Mouse (Mus musculus): ENCODE data around the gene Eif4a2.
"Not testable (repeated sequence)": the region's sequence is repeated elsewhere in the genome, so short reads cannot be mapped to it uniquely, and the experiment has no call there.

The Eif4a2 gene

GRCm38 (mm10) chr16:23107231-23107942, at the start of gene Eif4a2:
Eif4a2 (plus strand) TSS chr16:23107444.
- DNase-seq (ENCODE audit: low spot score in 2 of 2), result peak; percentile 91

GRCm38 (mm10) chr16:23057668-23058447, 49.4 kb upstream of the Eif4a2 start, which contains the start of gene Kng1:
Kng1 (plus strand) TSS chr16:23057865.
- not testable (repeated sequence) for DNase-seq (ENCODE audit: low spot score in 2 of 2)

GRCm38 (mm10) chr16:23059630-23060029, 47.6 kb upstream of the Eif4a2 start:
- DNase-seq (ENCODE audit: low spot score in 2 of 2), result not testable (repeated sequence)

- DNase-seq (ENCODE audit: low spot score in 2 of 2), result not testable (repeated sequence)
Measured at GRCm38 (mm10) chr16:23060781-23061325, 46.4 kb upstream of the Eif4a2 start.

- not testable (repeated sequence) for DNase-seq (ENCODE audit: low spot score in 2 of 2)
Measured at GRCm38 (mm10) chr16:23077516-23077915, 29.7 kb upstream of the Eif4a2 start.

GRCm38 (mm10) chr16:23087159-23087558, 20.1 kb upstream of the Eif4a2 start:
- DNase-seq (ENCODE audit: low spot score in 2 of 2), result not testable (repeated sequence)

- DNase-seq (ENCODE audit: low spot score in 2 of 2), result not testable (repeated sequence)
Measured at GRCm38 (mm10) chr16:23087712-23088111, 19.5 kb upstream of the Eif4a2 start.

GRCm38 (mm10) chr16:23088491-23088890, 18.8 kb upstream of the Eif4a2 start:
- not testable (repeated sequence) for DNase-seq (ENCODE audit: low spot score in 2 of 2)

- DNase-seq (ENCODE audit: low spot score in 2 of 2), result not testable (repeated sequence)
Measured at GRCm38 (mm10) chr16:23091345-23091744, 15.9 kb upstream of the Eif4a2 start.

- DNase-seq (ENCODE audit: low spot score in 2 of 2), result no peak
Measured at GRCm38 (mm10) chr16:23093321-23093953, 13.8 kb upstream of the Eif4a2 start.

GRCm38 (mm10) chr16:23094136-23094535, 13.1 kb upstream of the Eif4a2 start:
- DNase-seq (ENCODE audit: low spot score in 2 of 2), result no peak

GRCm38 (mm10) chr16:23095581-23095980, 11.7 kb upstream of the Eif4a2 start:
- not testable (repeated sequence) for DNase-seq (ENCODE audit: low spot score in 2 of 2)

- not testable (repeated sequence) for DNase-seq (ENCODE audit: low spot score in 2 of 2)
Measured at GRCm38 (mm10) chr16:23096886-23097285, 10.4 kb upstream of the Eif4a2 start.

- not testable (repeated sequence) for DNase-seq (ENCODE audit: low spot score in 2 of 2)
Measured at GRCm38 (mm10) chr16:23097290-23098104, 9.7 kb upstream of the Eif4a2 start.

- not testable (repeated sequence) for DNase-seq (ENCODE audit: low spot score in 2 of 2)
Measured at GRCm38 (mm10) chr16:23098105-23098452, 9.2 kb upstream of the Eif4a2 start.

- DNase-seq (ENCODE audit: low spot score in 2 of 2), result no peak
Measured at GRCm38 (mm10) chr16:23099632-23100031, 7.6 kb upstream of the Eif4a2 start.

- no peak for DNase-seq (ENCODE audit: low spot score in 2 of 2)
Measured at GRCm38 (mm10) chr16:23100099-23100575, 7.1 kb upstream of the Eif4a2 start.

GRCm38 (mm10) chr16:23100613-23101012, 6.6 kb upstream of the Eif4a2 start:
- no peak for DNase-seq (ENCODE audit: low spot score in 2 of 2)

GRCm38 (mm10) chr16:23102340-23103037, 4.8 kb upstream of the Eif4a2 start:
- DNase-seq (ENCODE audit: low spot score in 2 of 2), result no peak

- no peak for DNase-seq (ENCODE audit: low spot score in 2 of 2)
Measured at GRCm38 (mm10) chr16:23103038-23103745, 4.1 kb upstream of the Eif4a2 start.

Data from urinary bladder, postnatal 4 days (tissue).